Mouse (Mus musculus) olfactory bulb, adult 2 months (tissue): Measurements from ENCODE around the gene Zcchc12.

Source experiments
- CTCF ChIP-seq: fragments of 200-500 bp; IDR thresholded peaks from 2 replicates; pipeline ENCODE4 v1.5.1; 2012; ENCODE audit warnings: low read depth, mild to moderate bottlenecking, low read length, moderate library complexity; ENCODE audit not compliant: insufficient read depth
- POLR2A ChIP-seq: fragments of 200-500 bp; IDR thresholded peaks from 2 replicates; pipeline ENCODE4 v1.6.1; 2012; ENCODE audit warnings: mild to moderate bottlenecking, low read depth, low read length, moderate library complexity; ENCODE audit not compliant: insufficient read depth

DNA sequence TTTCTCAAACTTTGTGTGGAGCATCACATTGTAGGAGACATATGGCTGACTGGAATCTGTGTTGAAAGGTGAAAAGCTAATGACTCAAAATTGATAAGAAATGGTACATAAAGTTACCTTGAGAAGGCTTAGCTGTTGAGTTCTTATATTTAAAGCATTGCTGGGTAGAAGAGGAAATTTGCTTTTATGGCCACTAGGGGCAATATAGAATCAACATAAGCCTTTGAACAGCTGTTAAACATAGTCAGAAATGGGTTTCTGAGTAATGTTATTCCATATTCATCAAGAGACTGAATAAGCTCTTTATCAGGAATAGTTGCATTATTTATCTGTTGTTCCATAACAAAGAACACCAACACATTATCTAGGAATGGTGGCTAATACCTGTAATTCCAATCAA lies 45.6 kb upstream of the Zcchc12 start:
- TF ChIP-seq POLR2A, result no peak
- TF ChIP-seq CTCF, result no peak
